Mouse (Mus musculus) thymus, adult 2 months (tissue): ENCODE results near the gene Il18.

Source experiments
- CTCF ChIP-seq: fragments of 200-500 bp; IDR thresholded peaks from 2 replicates; pipeline ENCODE4 v1.5.1; 2012; ENCODE audit warnings: mild to moderate bottlenecking, control low read depth, low read length, moderate library complexity, borderline replicate concordance; ENCODE audit not compliant: control insufficient read depth, poor library complexity, insufficient read depth; ENCODE audit errors: extremely low read depth
- POLR2A ChIP-seq: fragments of 200-500 bp; IDR thresholded peaks from 2 replicates; pipeline ENCODE4 v1.6.1; 2012; ENCODE audit warnings: mild to moderate bottlenecking, low read length, control low read depth, moderate library complexity; ENCODE audit not compliant: control insufficient read depth, poor library complexity, insufficient read depth; ENCODE audit errors: extremely low read depth

GRCm38 (mm10) chr9:50524936-50525335, 29.7 kb upstream of the Il18 start:
- TF ChIP-seq CTCF (no peak), POLR2A (no peak)
